Mouse (Mus musculus) intestine, embryonic 16.5 days (tissue): ENCODE data around the gene Crip1. TPM values are rescaled to one million over a fixed set of nuclear protein-coding genes. Genes with fewer than 3 reads are reported as not detected.

Experiments
- ATAC-seq: fragments of 200-750 bp; cut with Nextera tagmentation; 2 replicates; pipeline ENCODE4 v1.8.0; 2017; ENCODE audit warnings: moderate TSS enrichment, moderate library complexity
- H3K27ac ChIP-seq: fragments of 300-500 bp; sonication (generic); 2 replicates; pipeline ENCODE4 v1.5.1; 2014; ENCODE audit warnings: mild to moderate bottlenecking, low read length
- H3K27me3 ChIP-seq: fragments of 300-500 bp; sonication (generic); replicated peaks from 2 replicates; pipeline ENCODE4 v1.6.1; 2014; ENCODE audit warnings: low read length, control low read depth, mixed read lengths; ENCODE audit not compliant: control insufficient read depth, insufficient read depth
- H3K36me3 ChIP-seq: fragments of 300-500 bp; sonication (generic); 2 replicates; pipeline ENCODE4 v1.6.1; 2014; ENCODE audit warnings: low read length, control low read depth; ENCODE audit not compliant: control insufficient read depth, insufficient read depth
- H3K4me1 ChIP-seq: fragments of 300-500 bp; sonication (generic); 2 replicates; pipeline ENCODE4 v1.6.1; 2014; ENCODE audit warnings: low read length, control low read depth, mixed read lengths; ENCODE audit not compliant: control insufficient read depth, insufficient read depth
- H3K4me2 ChIP-seq: fragments of 300-500 bp; sonication (generic); 2 replicates; pipeline ENCODE4 v1.6.1; 2014; ENCODE audit warnings: low read depth, low read length, control low read depth
- H3K4me3 ChIP-seq: fragments of 300-500 bp; sonication (generic); 2 replicates; pipeline ENCODE4 v1.5.1; 2014; ENCODE audit warnings: mild to moderate bottlenecking, low read length
- H3K9ac ChIP-seq: fragments of 300-500 bp; sonication (generic); 2 replicates; pipeline ENCODE4 v1.6.1; 2014; ENCODE audit warnings: low read depth, low read length
- H3K9me3 ChIP-seq: fragments of 300-500 bp; sonication (generic); 2 replicates; pipeline ENCODE4 v1.6.1; 2016; ENCODE audit warnings: low read length, control low read depth; ENCODE audit not compliant: control insufficient read depth
- WGBS: fragments of 180-500 bp; shearing (Covaris S2); extraction: QIAGEN DNeasy Blood & Tissue Kit; methylation state at CpG from one replicate; pipeline ENCODE4 v1.1.7; 2014; 5-methylcytosine and 5-hydroxymethylcytosine counted together
- polyA plus RNA-seq: library from polyadenylated mRNA; unstranded; fragments of >200 nt; fragmentation: Nextera tagmentation; extraction: Ambion mirVana; gene quantifications from 2 replicates; pipeline ENCODE4 v1.2.1, GENCODE M21; 2015

The Crip1 gene
- polyA plus RNA-seq, 1 experiment from 2014 or later: 489 TPM

- Histone ChIP-seq H3K4me3 (no peak overlapping the region), H3K36me3 (no peaks in the 10 kb centered on the region), H3K4me2 (no peak overlapping the region), H3K9ac (no peak overlapping the region), H3K4me1 (peaks cover 30% of the 10 kb centered on the region), H3K27me3 (no peaks in the 10 kb centered on the region), H3K27ac (no peak overlapping the region), H3K9me3 (no peaks in the 10 kb centered on the region; the same call in 1 of the 2 replicates)
- WGBS: 70% methylated on average over 8 of the region's 8 CpGs
- ATAC-seq: 0 out of 2 replicates have a peak, but pooled peaks have one; percentile 13
These were observed 42.2 kb upstream of the Crip1 start for GRCm38 (mm10) chr12:113103846-113104451.

GRCm38 (mm10) chr12:113106386-113106785 is 39.7 kb upstream of the Crip1 start:
- Histone ChIP-seq H3K9me3 (no peaks in the 10 kb centered on the region; the same call in 1 of the 2 replicates), H3K36me3 (no peaks in the 10 kb centered on the region), H3K9ac (no peak overlapping the region), H3K4me1 (peaks cover 11% of the 10 kb centered on the region; the same call in 1 of the 2 replicates), H3K4me2 (no peak overlapping the region), H3K27ac (no peak overlapping the region), H3K27me3 (no peaks in the 10 kb centered on the region), H3K4me3 (no peak overlapping the region)
- no peak for ATAC-seq
- 71% methylated on average over 6 of the region's 6 CpGs for WGBS

GRCm38 (mm10) chr12:113107431-113108124 is 38.5 kb upstream of the Crip1 start:
- H3K4me2 ChIP-seq: no peak overlapping the region
- H3K27ac ChIP-seq: no peak overlapping the region
- peak; percentile 53 for ATAC-seq
- H3K4me1 ChIP-seq: peaks cover 8% of the 10 kb centered on the region; the same call in 1 of the 2 replicates
- H3K36me3 ChIP-seq: no peaks in the 10 kb centered on the region
- no peaks in the 10 kb centered on the region; the same call in 1 of the 2 replicates for H3K9me3 ChIP-seq
- WGBS: 71% methylated on average over 4 of the region's 4 CpGs
- H3K4me3 ChIP-seq: no peak overlapping the region
- H3K27me3 ChIP-seq: no peaks in the 10 kb centered on the region
- no peak overlapping the region for H3K9ac ChIP-seq

GRCm38 (mm10) chr12:113108528-113109283 is 37.4 kb upstream of the Crip1 start:
- Histone ChIP-seq H3K9ac (no peak overlapping the region), H3K27me3 (no peaks in the 10 kb centered on the region), H3K4me3 (no peak overlapping the region), H3K4me1 (peaks cover 5% of the 10 kb centered on the region; the same call in 1 of the 2 replicates), H3K27ac (no peak overlapping the region), H3K36me3 (no peaks in the 10 kb centered on the region), H3K4me2 (no peak overlapping the region), H3K9me3 (no peaks in the 10 kb centered on the region; the same call in 1 of the 2 replicates)
- 86% methylated on average over 17 of the region's 17 CpGs for WGBS
- no peak; the same call in 1 of the 2 replicates for ATAC-seq

- Histone ChIP-seq H3K4me2 (no peak overlapping the region), H3K4me1 (peaks cover 3% of the 10 kb centered on the region), H3K36me3 (no peaks in the 10 kb centered on the region), H3K27ac (no peak overlapping the region), H3K9me3 (no peaks in the 10 kb centered on the region; the same call in 1 of the 2 replicates), H3K9ac (no peak overlapping the region), H3K4me3 (no peak overlapping the region), H3K27me3 (no peaks in the 10 kb centered on the region)
- no peak for ATAC-seq
- 83% methylated on average over 10 of the region's 10 CpGs for WGBS
These were observed 36.3 kb upstream of the Crip1 start for GRCm38 (mm10) chr12:113109801-113110200.

GRCm38 (mm10) chr12:113114141-113114540 is 32.0 kb upstream of the Crip1 start:
- no peak overlapping the region for H3K4me2 ChIP-seq
- H3K27ac ChIP-seq: no peak overlapping the region
- no peaks in the 10 kb centered on the region for H3K9me3 ChIP-seq
- no peaks in the 10 kb centered on the region for H3K27me3 ChIP-seq
- 91% methylated on average over 4 of the region's 4 CpGs for WGBS
- no peak overlapping the region for H3K4me3 ChIP-seq
- no peak overlapping the region for H3K9ac ChIP-seq
- ATAC-seq: peak; percentile 21; the same call in 1 of the 2 replicates
- peaks cover 5% of the 10 kb centered on the region for H3K4me1 ChIP-seq
- peaks cover 12% of the 10 kb centered on the region for H3K36me3 ChIP-seq

- Histone ChIP-seq H3K9ac (no peak overlapping the region), H3K27ac (no peak overlapping the region), H3K4me2 (no peak overlapping the region), H3K36me3 (peaks cover 12% of the 10 kb centered on the region), H3K9me3 (no peaks in the 10 kb centered on the region), H3K27me3 (no peaks in the 10 kb centered on the region), H3K4me1 (peaks cover 5% of the 10 kb centered on the region), H3K4me3 (no peak overlapping the region)
- 74% methylated on average over 16 of the region's 16 CpGs for WGBS
- ATAC-seq: peak; percentile 37; the same call in 1 of the 2 replicates
These were observed 31.1 kb upstream of the Crip1 start for GRCm38 (mm10) chr12:113114856-113115538.

GRCm38 (mm10) chr12:113119516-113120410 is 26.4 kb upstream of the Crip1 start:
- no peak overlapping the region for H3K9ac ChIP-seq
- H3K27ac ChIP-seq: no peak overlapping the region
- no peaks in the 10 kb centered on the region for H3K27me3 ChIP-seq
- WGBS: 84% methylated on average over 20 of the region's 20 CpGs
- H3K4me2 ChIP-seq: no peak overlapping the region
- no peaks in the 10 kb centered on the region for H3K9me3 ChIP-seq
- ATAC-seq: peak; percentile 70
- peaks cover 52% of the 10 kb centered on the region for H3K36me3 ChIP-seq
- H3K4me3 ChIP-seq: no peak overlapping the region
- peaks cover 3% of the 10 kb centered on the region; the same call in 1 of the 2 replicates for H3K4me1 ChIP-seq
